Mouse (Mus musculus): Measurements from ENCODE around the gene Whamm. TPM values are rescaled to one million over a fixed set of nuclear protein-coding genes. Genes with fewer than 3 reads are reported as not detected.

The Whamm gene
- polyA plus RNA-seq, 1 experiment = 13.4 TPM

GRCm38 (mm10) chr7:81585326-81585725 is 14.3 kb downstream of the Whamm start:
- Histone ChIP-seq H3K27ac (ENCODE audit: insufficient read depth, low read depth, low read length) (no peak overlapping the region), H3K4me3 (ENCODE audit: insufficient read depth, low read length) (no peak overlapping the region), H3K4me1 (ENCODE audit: control insufficient read depth, insufficient read depth, low read length) (no peaks in the 10 kb centered on the region)
- no peak for TF ChIP-seq CTCF (IDR thresholded peaks at IDR 0.05; ENCODE audit: low read depth, low read length)
- no peak for TF ChIP-seq POLR2A (IDR thresholded peaks at IDR 0.05; ENCODE audit: borderline replicate concordance, low read depth, low read length)

GRCm38 (mm10) chr7:81587238-81587637 is 16.2 kb downstream of the Whamm start:
- H3K4me3 ChIP-seq (ENCODE audit: insufficient read depth, low read length) = no peak overlapping the region
- no peak for TF ChIP-seq POLR2A (IDR thresholded peaks at IDR 0.05; ENCODE audit: borderline replicate concordance, low read depth, low read length)
- TF ChIP-seq CTCF (IDR thresholded peaks at IDR 0.05; ENCODE audit: low read depth, low read length) = no peak
- H3K27ac ChIP-seq (ENCODE audit: insufficient read depth, low read depth, low read length) = no peak overlapping the region
- no peaks in the 10 kb centered on the region for H3K4me1 ChIP-seq (ENCODE audit: control insufficient read depth, insufficient read depth, low read length)

GRCm38 (mm10) chr7:81592686-81593085 is 21.6 kb downstream of the Whamm start:
- H3K4me1 ChIP-seq (ENCODE audit: control insufficient read depth, insufficient read depth, low read length) = no peaks in the 10 kb centered on the region
- TF ChIP-seq CTCF (IDR thresholded peaks at IDR 0.05; ENCODE audit: low read depth, low read length) (no peak), POLR2A (IDR thresholded peaks at IDR 0.05; ENCODE audit: borderline replicate concordance, low read depth, low read length) (no peak)
- H3K27ac ChIP-seq (ENCODE audit: insufficient read depth, low read depth, low read length) = no peak overlapping the region
- H3K4me3 ChIP-seq (ENCODE audit: insufficient read depth, low read length) = no peak overlapping the region

DNA sequence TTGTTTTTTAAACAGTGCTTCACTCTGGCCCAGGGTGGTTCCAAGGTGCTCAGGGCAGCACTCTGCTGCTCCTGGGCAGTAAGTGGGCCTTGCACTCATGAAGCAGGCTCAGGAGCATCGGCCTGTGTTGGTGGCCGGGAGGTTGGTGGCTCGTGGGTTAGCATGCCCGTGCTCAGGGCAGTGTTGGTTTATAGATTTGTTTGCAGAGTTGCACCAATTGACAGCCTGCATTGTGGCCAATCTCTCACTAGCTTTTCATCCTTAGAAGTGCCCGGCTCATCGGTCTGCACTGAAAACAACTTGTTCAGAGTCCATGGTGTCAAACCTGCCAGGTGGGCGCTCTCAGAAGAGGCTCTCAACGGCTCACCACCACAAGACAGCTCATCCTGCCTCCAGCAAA is 22.3 kb downstream of the Whamm start:
- no peak overlapping the region for H3K4me3 ChIP-seq (ENCODE audit: insufficient read depth, low read length)
- no peak for TF ChIP-seq CTCF (IDR thresholded peaks at IDR 0.05; ENCODE audit: low read depth, low read length)
- no peak for TF ChIP-seq POLR2A (IDR thresholded peaks at IDR 0.05; ENCODE audit: borderline replicate concordance, low read depth, low read length)
- H3K4me1 ChIP-seq (ENCODE audit: control insufficient read depth, insufficient read depth, low read length) = peaks cover 4% of the 10 kb centered on the region
- no peak overlapping the region for H3K27ac ChIP-seq (ENCODE audit: insufficient read depth, low read depth, low read length)

DNA sequence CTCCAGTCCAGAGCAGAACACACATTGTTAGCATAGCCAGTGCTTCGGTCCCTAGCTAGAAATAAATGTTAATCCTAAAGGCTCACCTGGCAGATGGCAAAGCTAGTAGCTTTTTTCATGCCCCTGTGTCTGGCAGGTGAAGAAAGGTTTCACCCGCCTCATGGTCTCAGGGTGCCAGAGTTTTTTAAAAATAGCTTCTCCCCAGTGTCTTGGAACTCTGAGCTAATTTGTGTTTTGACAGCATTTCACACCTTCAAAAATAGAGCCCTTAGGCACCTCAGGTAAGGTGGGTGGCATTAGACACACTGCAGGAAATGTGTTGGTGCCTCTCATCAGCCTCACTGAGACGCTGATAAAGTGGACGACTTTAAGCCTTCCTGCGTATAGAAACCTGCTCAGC is 24.0 kb downstream of the Whamm start:
- peaks cover 4% of the 10 kb centered on the region for H3K4me1 ChIP-seq (ENCODE audit: control insufficient read depth, insufficient read depth, low read length)
- no peak for TF ChIP-seq CTCF (IDR thresholded peaks at IDR 0.05; ENCODE audit: low read depth, low read length)
- no peak for TF ChIP-seq POLR2A (IDR thresholded peaks at IDR 0.05; ENCODE audit: borderline replicate concordance, low read depth, low read length)
- H3K4me3 ChIP-seq (ENCODE audit: insufficient read depth, low read length) = no peak overlapping the region
- no peak overlapping the region for H3K27ac ChIP-seq (ENCODE audit: insufficient read depth, low read depth, low read length)

DNA sequence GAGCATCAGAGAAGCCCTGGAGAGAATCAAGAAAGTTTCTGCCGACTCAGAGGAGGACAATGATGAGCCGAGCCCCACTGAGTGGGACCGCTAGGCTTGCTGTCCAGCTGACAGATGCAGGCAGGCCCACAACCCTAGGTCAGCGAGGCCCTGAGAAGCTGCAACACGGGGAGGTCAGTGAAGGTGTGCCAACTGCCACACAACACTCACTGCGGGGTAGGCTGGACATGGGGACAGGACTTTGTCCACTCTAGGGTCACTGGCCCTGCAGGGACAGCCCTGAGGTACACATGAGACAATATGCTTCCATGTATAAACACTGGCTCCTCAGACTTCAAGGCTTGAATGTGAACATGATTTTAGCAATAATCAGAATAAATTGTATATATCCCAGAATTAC is 25.0 kb downstream of the Whamm start:
- Histone ChIP-seq H3K4me1 (ENCODE audit: control insufficient read depth, insufficient read depth, low read length) (peaks cover 4% of the 10 kb centered on the region), H3K4me3 (ENCODE audit: insufficient read depth, low read length) (no peak overlapping the region), H3K27ac (ENCODE audit: insufficient read depth, low read depth, low read length) (no peak overlapping the region)
- no peak for TF ChIP-seq POLR2A (IDR thresholded peaks at IDR 0.05; ENCODE audit: borderline replicate concordance, low read depth, low read length)
- no peak for TF ChIP-seq CTCF (IDR thresholded peaks at IDR 0.05; ENCODE audit: low read depth, low read length)

DNA sequence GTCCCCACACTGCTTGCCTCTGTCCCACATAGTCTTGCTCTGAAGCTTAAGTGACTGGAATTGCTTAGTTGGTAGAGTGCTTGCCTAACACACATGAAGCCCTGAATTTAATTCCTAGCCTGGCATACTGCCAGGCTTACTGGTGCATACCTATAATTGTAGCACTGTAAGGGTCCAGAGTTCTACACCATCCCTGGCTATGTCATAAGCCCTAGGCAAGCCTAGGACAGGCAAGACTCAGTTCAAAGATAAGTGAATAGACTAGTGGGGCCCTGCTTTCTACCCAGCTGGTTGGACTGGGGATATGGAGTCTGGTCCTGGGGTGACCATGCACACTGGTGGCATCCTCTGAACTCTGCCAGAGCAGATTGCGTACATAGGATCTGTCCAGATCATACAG is 26.6 kb downstream of the Whamm start:
- Histone ChIP-seq H3K27ac (ENCODE audit: insufficient read depth, low read depth, low read length) (no peak overlapping the region), H3K4me1 (ENCODE audit: control insufficient read depth, insufficient read depth, low read length) (peaks cover 4% of the 10 kb centered on the region), H3K4me3 (ENCODE audit: insufficient read depth, low read length) (no peak overlapping the region)
- no peak for TF ChIP-seq POLR2A (IDR thresholded peaks at IDR 0.05; ENCODE audit: borderline replicate concordance, low read depth, low read length)
- TF ChIP-seq CTCF (IDR thresholded peaks at IDR 0.05; ENCODE audit: low read depth, low read length) = no peak

GRCm38 (mm10) chr7:81599379-81600280 is 28.6 kb downstream of the Whamm start:
- H3K4me3 ChIP-seq (ENCODE audit: insufficient read depth, low read length) = no peak overlapping the region
- H3K4me1 ChIP-seq (ENCODE audit: control insufficient read depth, insufficient read depth, low read length) = peaks cover 4% of the 10 kb centered on the region
- H3K27ac ChIP-seq (ENCODE audit: insufficient read depth, low read depth, low read length) = no peak overlapping the region
- no peak for TF ChIP-seq CTCF (IDR thresholded peaks at IDR 0.05; ENCODE audit: low read depth, low read length)
- TF ChIP-seq POLR2A (IDR thresholded peaks at IDR 0.05; ENCODE audit: borderline replicate concordance, low read depth, low read length) = no peak

DNA sequence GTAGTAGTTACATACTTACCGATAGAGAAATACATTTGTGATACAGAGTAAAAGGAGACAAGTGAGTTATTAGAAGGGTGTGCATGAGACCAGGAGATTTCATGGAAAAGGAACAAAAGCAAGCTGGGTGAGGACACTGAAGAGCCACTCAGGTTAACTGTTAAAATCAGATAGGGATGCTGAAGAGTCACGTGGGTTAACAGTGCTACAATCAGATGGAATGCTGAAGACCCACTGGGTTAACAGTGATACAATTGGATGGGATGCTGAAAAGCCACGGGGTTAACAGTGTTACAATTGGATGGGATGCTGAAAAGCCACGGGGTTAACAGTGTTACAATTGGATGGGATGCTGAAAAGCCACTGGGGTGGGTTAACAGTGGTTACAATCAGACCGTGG is 33.9 kb downstream of the Whamm start:
- TF ChIP-seq CTCF (IDR thresholded peaks at IDR 0.05; ENCODE audit: low read depth, low read length) = no peak
- TF ChIP-seq POLR2A (IDR thresholded peaks at IDR 0.05; ENCODE audit: borderline replicate concordance, low read depth, low read length) = no peak
- Histone ChIP-seq H3K27ac (ENCODE audit: insufficient read depth, low read depth, low read length) (no peak overlapping the region), H3K4me3 (ENCODE audit: insufficient read depth, low read length) (no peak overlapping the region), H3K4me1 (ENCODE audit: control insufficient read depth, insufficient read depth, low read length) (no peaks in the 10 kb centered on the region)

DNA sequence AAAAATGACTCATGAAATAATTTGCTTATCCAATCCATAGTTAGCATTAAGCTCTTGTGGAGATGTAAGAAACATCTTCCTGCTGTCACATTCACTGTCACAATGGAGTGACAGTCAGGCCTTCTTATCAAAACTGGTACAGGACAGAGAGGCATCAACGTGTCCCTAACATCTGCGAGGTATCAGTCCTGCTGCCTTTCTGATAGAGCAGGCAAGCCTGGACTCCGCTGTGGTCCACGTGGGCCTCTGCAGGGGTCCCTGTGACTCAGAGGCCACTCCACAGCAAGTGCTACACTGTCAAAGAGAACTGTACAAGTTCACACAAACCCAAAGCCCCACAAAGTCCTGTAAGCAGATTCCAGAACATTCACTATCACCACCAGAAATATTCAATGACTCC is 34.4 kb downstream of the Whamm start:
- H3K4me3 ChIP-seq (ENCODE audit: insufficient read depth, low read length) = no peak overlapping the region
- TF ChIP-seq POLR2A (IDR thresholded peaks at IDR 0.05; ENCODE audit: borderline replicate concordance, low read depth, low read length) = no peak
- TF ChIP-seq CTCF (IDR thresholded peaks at IDR 0.05; ENCODE audit: low read depth, low read length) = no peak
- no peak overlapping the region for H3K27ac ChIP-seq (ENCODE audit: insufficient read depth, low read depth, low read length)
- H3K4me1 ChIP-seq (ENCODE audit: control insufficient read depth, insufficient read depth, low read length) = no peaks in the 10 kb centered on the region

Measured in bone marrow macrophage, adult 2 months (primary cell).